Mouse (Mus musculus): Measurements from ENCODE around the gene Inpp5k.

DNA sequence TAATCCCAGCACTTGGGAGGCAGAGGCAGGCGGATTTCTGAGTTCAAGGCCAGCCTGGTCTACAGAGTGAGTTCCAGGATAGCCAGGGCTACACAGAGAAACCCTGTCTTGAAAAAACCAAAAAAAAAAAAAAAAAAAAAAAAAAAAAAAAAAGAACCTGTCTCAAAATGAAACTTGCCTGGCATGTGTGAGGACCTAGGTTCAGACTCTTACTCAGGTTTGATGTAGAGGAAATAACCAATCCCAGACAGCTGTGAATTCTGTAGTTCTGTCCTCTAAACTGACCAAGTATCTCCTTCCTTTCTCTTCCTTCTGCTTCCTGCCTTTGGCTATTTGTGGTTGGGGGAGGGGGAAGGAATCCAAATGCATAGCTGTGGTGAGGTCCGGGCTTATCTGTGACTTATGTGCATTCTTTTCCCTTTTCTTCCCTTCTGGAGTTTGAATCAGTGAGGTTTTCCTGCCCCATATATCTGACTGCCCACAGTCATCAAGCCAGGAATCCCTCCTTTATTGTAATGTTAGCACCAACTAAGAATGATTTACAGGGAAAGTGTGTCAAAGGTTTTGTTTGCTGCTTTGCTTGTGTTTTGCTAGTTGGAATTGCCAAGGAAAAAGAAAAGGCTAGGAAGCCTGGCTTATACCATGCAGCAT is 56.7 kb downstream of the Inpp5k start:
- no peak for TF ChIP-seq CTCF (conservative IDR thresholded peaks at IDR 0.05; ENCODE audit: low read length)
- no peak for TF ChIP-seq NANOG (IDR thresholded peaks at IDR 0.05; ENCODE audit: borderline replicate concordance, low read length)
- TF ChIP-seq POU5F1 (IDR thresholded peaks at IDR 0.05; ENCODE audit: borderline replicate concordance, low read length) = no peak

Measured in E14TG2a.4 (cell line).